In the genomic region with DNA sequence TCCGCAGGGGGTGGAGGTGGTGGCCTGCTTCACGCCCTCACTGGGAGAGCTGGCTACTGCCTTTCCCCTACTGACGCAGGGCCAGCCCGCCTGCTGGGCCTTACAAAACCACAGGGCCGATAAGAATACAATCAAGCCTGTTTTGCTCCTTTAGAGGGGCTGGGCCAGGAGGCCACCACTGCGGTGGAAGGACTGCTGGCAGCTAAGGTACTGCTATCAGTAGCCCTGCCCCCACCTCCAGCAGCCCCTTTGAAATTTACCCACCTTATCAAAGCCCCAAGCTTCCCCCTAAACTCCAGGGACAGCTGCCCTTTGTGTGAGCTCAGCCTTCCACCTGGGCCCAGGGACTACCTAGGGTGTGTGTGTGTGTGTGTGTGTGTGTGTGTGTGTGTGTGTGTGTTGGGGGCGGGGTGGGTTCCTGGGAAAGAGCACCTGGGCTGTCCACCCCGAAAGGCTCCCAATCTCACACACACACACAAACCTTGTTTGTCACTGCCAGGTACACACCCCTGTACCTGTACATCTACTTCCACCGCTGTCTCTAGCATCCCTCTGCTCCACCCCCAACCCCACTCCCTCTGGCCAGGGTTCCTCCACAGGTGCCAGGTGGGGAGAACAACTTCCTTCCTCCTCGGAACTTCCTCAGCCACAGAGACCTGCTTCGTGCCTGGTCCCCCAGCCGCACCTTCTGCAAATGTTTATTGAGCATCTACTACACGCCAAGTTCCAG, we compare ENCODE assay signal across 20 mouse cellular contexts. TPM values are rescaled to one million over a fixed set of nuclear protein-coding genes. Genes with fewer than 3 reads are reported as not detected.
DNase-seq lines count a peak whose midpoint lies in the region; ATAC-seq and TF ChIP-seq lines count a peak whose summit lies in the region.
"Had no signal": no experiment of that assay in that cellular context is flagged by ENCODE, and none has a peak within 500 bp of the region (broad histone marks: within the 10 kb centered on the region; RNA-seq: fewer than 3 reads in every experiment).

No protein-coding gene starts in this region.

- no peaks in the 10 kb centered on the region for H3K36me3 ChIP-seq in forebrain, embryonic 13.5 days (ENCODE audit: poor library complexity, severe bottlenecking)
- no peaks in the 10 kb centered on the region for H3K36me3 ChIP-seq in forebrain, postnatal 0 days (ENCODE audit: insufficient read depth)
- no peaks in the 10 kb centered on the region for H3K36me3 ChIP-seq in liver, postnatal 0 days (replicated peaks; ENCODE audit: insufficient read depth, low read length)
- H3K36me3 ChIP-seq in limb, embryonic 13.5 days, result no peaks in the 10 kb centered on the region
- no peaks in the 10 kb centered on the region for H3K36me3 ChIP-seq in stomach, embryonic 14.5 days (ENCODE audit: control insufficient read depth, insufficient read depth, low read length)
- H3K36me3 ChIP-seq: embryonic facial prominence, embryonic 12.5 days; forebrain, embryonic 12.5 days; heart, embryonic 15.5 days; midbrain, embryonic 15.5 days; neural tube, embryonic 13.5 days had no signal

- TF ChIP-seq CTCF in forebrain, postnatal 0 days (IDR thresholded peaks at IDR 0.05; ENCODE audit: low read depth), result no peak
- no peak for TF ChIP-seq CTCF in liver, postnatal 0 days (IDR thresholded peaks at IDR 0.05; ENCODE audit: low read depth)

- H3K4me3 ChIP-seq in forebrain, embryonic 13.5 days, result no peak overlapping the region
- no peak overlapping the region for H3K4me3 ChIP-seq in forebrain, postnatal 0 days (ENCODE audit: low read depth, low read length)
- no peak overlapping the region for H3K4me3 ChIP-seq in liver, postnatal 0 days (ENCODE audit: low read depth, low read length)
- H3K4me3 ChIP-seq in limb, embryonic 13.5 days, result no peak overlapping the region
- no peak overlapping the region for H3K4me3 ChIP-seq in stomach, embryonic 14.5 days (ENCODE audit: low read depth, low read length)
- H3K4me3 ChIP-seq: embryonic facial prominence, embryonic 12.5 days; forebrain, embryonic 12.5 days; heart, embryonic 15.5 days; midbrain, embryonic 15.5 days; neural tube, embryonic 13.5 days had no signal

- no peaks in the 10 kb centered on the region for H3K27me3 ChIP-seq in forebrain, embryonic 13.5 days
- no peaks in the 10 kb centered on the region for H3K27me3 ChIP-seq in forebrain, postnatal 0 days (ENCODE audit: insufficient read depth, low read length)
- no peaks in the 10 kb centered on the region for H3K27me3 ChIP-seq in liver, postnatal 0 days (ENCODE audit: insufficient read depth, low read length)
- H3K27me3 ChIP-seq in limb, embryonic 13.5 days, result no peaks in the 10 kb centered on the region
- H3K27me3 ChIP-seq in stomach, embryonic 14.5 days (ENCODE audit: control insufficient read depth, insufficient read depth, low read length), result no peaks in the 10 kb centered on the region
- H3K27me3 ChIP-seq: forebrain, embryonic 12.5 days; midbrain, embryonic 15.5 days; neural tube, embryonic 13.5 days had no signal

- no peak overlapping the region for H3K4me2 ChIP-seq in forebrain, embryonic 13.5 days
- H3K4me2 ChIP-seq in forebrain, postnatal 0 days (ENCODE audit: low read depth), result no peak overlapping the region
- no peak overlapping the region for H3K4me2 ChIP-seq in liver, postnatal 0 days (ENCODE audit: low read depth, low read length)
- H3K4me2 ChIP-seq in limb, embryonic 13.5 days (replicated peaks), result no peak overlapping the region
- H3K4me2 ChIP-seq in stomach, embryonic 14.5 days (replicated peaks; ENCODE audit: low read depth, low read length), result no peak overlapping the region
- H3K4me2 ChIP-seq: embryonic facial prominence, embryonic 12.5 days; forebrain, embryonic 12.5 days; heart, embryonic 15.5 days; midbrain, embryonic 15.5 days; neural tube, embryonic 13.5 days had no signal

- DNase-seq in forebrain, postnatal 0 days, result no peak
- DNase-seq in liver, result peak; percentile 51
- DNase-seq in liver, postnatal 0 days, result no peak
- DNase-seq in c-Kit-positive CD71-positive TER-119-positive erythroid progenitor cells, embryonic 14.5 days (ENCODE audit: low spot score), result no peak
- DNase-seq in kidney, postnatal 36 days, result no peak
- DNase-seq: cerebellum, adult 9-10 months; gastrocnemius, postnatal 10 days; kidney, postnatal 10 days; left cerebral cortex, postnatal 4 days; retina, postnatal 1 day had no signal

- no peak overlapping the region for H3K27ac ChIP-seq in forebrain, embryonic 13.5 days
- no peak overlapping the region for H3K27ac ChIP-seq in forebrain, postnatal 0 days (ENCODE audit: low read depth, low read length)
- H3K27ac ChIP-seq in liver, postnatal 0 days (ENCODE audit: low read depth), result no peak overlapping the region
- no peak overlapping the region for H3K27ac ChIP-seq in limb, embryonic 13.5 days
- H3K27ac ChIP-seq in stomach, embryonic 14.5 days (ENCODE audit: low read length), result peak overlapping the region; percentile 63; the same call in 1 of the 2 replicates
- H3K27ac ChIP-seq: embryonic facial prominence, embryonic 12.5 days; forebrain, embryonic 12.5 days; heart, embryonic 15.5 days; midbrain, embryonic 15.5 days; neural tube, embryonic 13.5 days had no signal

- no peak for ATAC-seq in forebrain, embryonic 13.5 days
- ATAC-seq in forebrain, postnatal 0 days, result no peak
- ATAC-seq in liver, postnatal 0 days, result no peak
- no peak for ATAC-seq in limb, embryonic 13.5 days (ENCODE audit: low FRiP score, low read depth)
- peak; percentile 87 for ATAC-seq in stomach, embryonic 14.5 days (ENCODE audit: insufficient number of reproducible peaks, insufficient read depth, low FRiP score, low read depth)
- ATAC-seq: hindbrain, embryonic 16.5 days; lung, postnatal 0 days; midbrain, embryonic 15.5 days had no signal

- H3K9me3 ChIP-seq in forebrain, embryonic 13.5 days (replicated peaks), result no peaks in the 10 kb centered on the region; the same call in 1 of the 2 replicates
- H3K9me3 ChIP-seq in forebrain, postnatal 0 days (ENCODE audit: low read length), result no peaks in the 10 kb centered on the region
- no peaks in the 10 kb centered on the region for H3K9me3 ChIP-seq in liver, postnatal 0 days (ENCODE audit: low read length)
- no peaks in the 10 kb centered on the region for H3K9me3 ChIP-seq in limb, embryonic 13.5 days
- no peaks in the 10 kb centered on the region; the same call in 1 of the 2 replicates for H3K9me3 ChIP-seq in stomach, embryonic 14.5 days (ENCODE audit: control insufficient read depth, low read depth, low read length)
- H3K9me3 ChIP-seq: forebrain, embryonic 12.5 days; heart, embryonic 15.5 days; midbrain, embryonic 15.5 days; neural tube, embryonic 13.5 days had no signal

- H3K9ac ChIP-seq in forebrain, embryonic 13.5 days, result peak overlapping the region; percentile 16; the same call in 1 of the 2 replicates
- H3K9ac ChIP-seq in forebrain, postnatal 0 days, result no peak overlapping the region
- no peak overlapping the region for H3K9ac ChIP-seq in liver, postnatal 0 days (replicated peaks)
- H3K9ac ChIP-seq in limb, embryonic 13.5 days, result peak overlapping the region; percentile 10; the same call in 1 of the 2 replicates
- H3K9ac ChIP-seq in stomach, embryonic 14.5 days (replicated peaks; ENCODE audit: low read depth, low read length), result no peak overlapping the region
- H3K9ac ChIP-seq: embryonic facial prominence, embryonic 12.5 days; forebrain, embryonic 12.5 days; heart, embryonic 15.5 days; midbrain, embryonic 15.5 days; neural tube, embryonic 13.5 days had no signal

- H3K4me1 ChIP-seq in forebrain, embryonic 13.5 days, result peaks cover 5% of the 10 kb centered on the region; the same call in 1 of the 2 replicates
- H3K4me1 ChIP-seq in forebrain, postnatal 0 days (ENCODE audit: insufficient read depth), result no peaks in the 10 kb centered on the region
- no peaks in the 10 kb centered on the region for H3K4me1 ChIP-seq in liver, postnatal 0 days (ENCODE audit: insufficient read depth)
- 0 out of 2 replicates have a peak, but pooled peaks cover 5% of the 10 kb centered on the region for H3K4me1 ChIP-seq in limb, embryonic 13.5 days
- H3K4me1 ChIP-seq in stomach, embryonic 14.5 days (ENCODE audit: control insufficient read depth, insufficient read depth, low read length), result peaks cover 5% of the 10 kb centered on the region; the same call in 1 of the 2 replicates
- H3K4me1 ChIP-seq: embryonic facial prominence, embryonic 12.5 days had no signal

- no peak for TF ChIP-seq EP300 in liver, postnatal 0 days (IDR thresholded peaks at IDR 0.05; ENCODE audit: low read depth)

- WGBS in forebrain, embryonic 13.5 days, result 20% methylated on average over 11 of the region's 13 CpGs
- WGBS in forebrain, postnatal 0 days, result 25% methylated on average over 13 of the region's 13 CpGs
- WGBS in liver, postnatal 0 days (ENCODE audit: insufficient replicate concordance), result 15% methylated on average over 12 of the region's 13 CpGs
- 26% methylated on average over 12 of the region's 13 CpGs for WGBS in limb, embryonic 13.5 days
- WGBS in stomach, embryonic 14.5 days, result 20% methylated on average over 13 of the region's 13 CpGs

RNA-seq across cellular contexts. Expression of gene Spdef, which starts 5.8 kb away (rescaled TPM):
- 0.38 and 0.75 TPM in 2 replicates for polyA plus RNA-seq in forebrain, embryonic 13.5 days (2015; fragmentation: Nextera tagmentation; extraction: Ambion mirVana)
- total RNA-seq in forebrain, postnatal 0 days (2014; rRNA removed), result 2.3 and 3.5 TPM in 2 replicates
- 1.5 and 2.3 TPM in 2 replicates for polyA plus RNA-seq in forebrain, postnatal 0 days (2015; fragmentation: Nextera tagmentation; extraction: Ambion mirVana)
- 0.08 TPM in 1 of 2 replicates, not detected in the other for polyA plus RNA-seq in liver, postnatal 0 days (2015; fragmentation: Nextera tagmentation; extraction: Ambion mirVana)
- 0.17 and 0.34 TPM in 2 replicates for polyA plus RNA-seq in limb, embryonic 13.5 days (2015; fragmentation: Nextera tagmentation; extraction: Ambion mirVana)
- 13.8 and 18.1 TPM in 2 replicates for polyA plus RNA-seq in stomach, embryonic 14.5 days (2014; fragmentation: Nextera tagmentation; extraction: Ambion mirVana)

Comparison
In these comparisons a context has a peak if more than half of its experiments do, and no peak if none do; other contexts are left out.
1. H3K9ac ChIP-seq: peak in forebrain, embryonic 13.5 days (single experiment) and limb, embryonic 13.5 days (single experiment); none in forebrain, postnatal 0 days (single experiment), liver, postnatal 0 days (single experiment) and stomach, embryonic 14.5 days (single experiment).